Mouse (Mus musculus) heart, embryonic 16.5 days (tissue): Measurements from ENCODE around the gene Rfx4. TPM values are rescaled to one million over a fixed set of nuclear protein-coding genes. Genes with fewer than 3 reads are reported as not detected.

Source experiments
- ATAC-seq: fragments of 200-750 bp; cut with Nextera tagmentation; replicated peaks from 2 replicates; pipeline ENCODE4 v1.8.0; 2017; ENCODE audit warnings: moderate number of reproducible peaks; ENCODE audit not compliant: insufficient read depth, low FRiP score; ENCODE audit errors: extremely low read depth
- H3K27ac ChIP-seq: fragments of 300-500 bp; sonication (generic); 2 replicates; pipeline ENCODE4 v1.5.1; 2014; ENCODE audit warnings: mild to moderate bottlenecking, low read length, control low read depth, moderate library complexity
- H3K27me3 ChIP-seq: fragments of 300-500 bp; sonication (generic); 2 replicates; pipeline ENCODE4 v1.6.1; 2014; ENCODE audit warnings: low read length, mixed read lengths; ENCODE audit not compliant: control insufficient read depth, insufficient read depth
- H3K36me3 ChIP-seq: fragments of 300-500 bp; sonication (generic); 2 replicates; pipeline ENCODE4 v1.6.1; 2014; ENCODE audit not compliant: control insufficient read depth, insufficient read depth
- H3K4me1 ChIP-seq: fragments of 300-500 bp; sonication (generic); 2 replicates; pipeline ENCODE4 v1.6.1; 2014; ENCODE audit warnings: low read length, mixed read lengths; ENCODE audit not compliant: control insufficient read depth, insufficient read depth
- H3K4me2 ChIP-seq: fragments of 300-500 bp; sonication (generic); 2 replicates; pipeline ENCODE4 v1.6.1; 2014; ENCODE audit warnings: low read depth, mild to moderate bottlenecking, control low read depth, low read length
- H3K4me3 ChIP-seq: fragments of 300-500 bp; sonication (generic); 2 replicates; pipeline ENCODE4 v1.5.1; 2014; ENCODE audit warnings: mild to moderate bottlenecking, control low read depth, low read length
- H3K9ac ChIP-seq: fragments of 300-500 bp; sonication (generic); 2 replicates; pipeline ENCODE4 v1.6.1; 2014; ENCODE audit warnings: low read length, control low read depth
- H3K9me3 ChIP-seq: fragments of 300-500 bp; sonication (generic); replicated peaks from 2 replicates; pipeline ENCODE4 v1.6.1; 2016; ENCODE audit warnings: low read length; ENCODE audit not compliant: control insufficient read depth
- WGBS: fragments of 180-500 bp; shearing (Covaris S2); extraction: QIAGEN DNeasy Blood & Tissue Kit; methylation state at CpG from one replicate; pipeline ENCODE4 v1.1.7; 2014; 5-methylcytosine and 5-hydroxymethylcytosine counted together
- polyA plus RNA-seq: library from polyadenylated mRNA; unstranded; fragments of >200 nt; fragmentation: Nextera tagmentation; extraction: Ambion mirVana; gene quantifications from 2 replicates; pipeline ENCODE4 v1.2.1, GENCODE M21; 2015

Rfx4 gene
- polyA plus RNA-seq, 1 experiment from 2014 or later = 0.04 TPM

- no peak; the same call in 1 of the 2 replicates for ATAC-seq
- WGBS = 6% methylated on average over 5 of the region's 5 CpGs
These were observed 147.9 kb downstream of the Rfx4 start for GRCm38 (mm10) chr10:84903742-84904141.

GRCm38 (mm10) chr10:84906895-84907294 is 151.0 kb downstream of the Rfx4 start:
- no peak overlapping the region for H3K27ac ChIP-seq

More at GRCm38 (mm10) chr10:84903742-84904141, 147.9 kb downstream of the Rfx4 start:
- H3K27ac ChIP-seq = no peak overlapping the region
- H3K27me3 ChIP-seq = no peaks in the 10 kb centered on the region; the same call in 1 of the 2 replicates
- peaks cover 10% of the 10 kb centered on the region for H3K4me1 ChIP-seq
- H3K9ac ChIP-seq = no peak overlapping the region
- H3K4me2 ChIP-seq = peak overlapping the region; percentile 35
- H3K36me3 ChIP-seq = no peaks in the 10 kb centered on the region
- H3K4me3 ChIP-seq = no peak overlapping the region
- no peaks in the 10 kb centered on the region for H3K9me3 ChIP-seq

GRCm38 (mm10) chr10:84908006-84908405 is 152.1 kb downstream of the Rfx4 start:
- WGBS = 78% methylated on average over 3 of the region's 3 CpGs
- ATAC-seq = no peak

More at GRCm38 (mm10) chr10:84906895-84907294, 151.0 kb downstream of the Rfx4 start:
- Histone ChIP-seq H3K9ac (no peak overlapping the region), H3K36me3 (no peaks in the 10 kb centered on the region), H3K4me1 (peaks cover 10% of the 10 kb centered on the region), H3K4me2 (no peak overlapping the region), H3K4me3 (no peak overlapping the region), H3K27me3 (no peaks in the 10 kb centered on the region; the same call in 1 of the 2 replicates), H3K9me3 (no peaks in the 10 kb centered on the region)
- 77% methylated on average over 9 of the region's 9 CpGs for WGBS
- no peak for ATAC-seq

GRCm38 (mm10) chr10:84908471-84908870 is 152.6 kb downstream of the Rfx4 start:
- ATAC-seq = no peak
- Histone ChIP-seq H3K4me2 (no peak overlapping the region), H3K4me1 (peaks cover 3% of the 10 kb centered on the region), H3K36me3 (no peaks in the 10 kb centered on the region), H3K27me3 (no peaks in the 10 kb centered on the region; the same call in 1 of the 2 replicates), H3K9ac (no peak overlapping the region), H3K4me3 (no peak overlapping the region), H3K27ac (no peak overlapping the region), H3K9me3 (no peaks in the 10 kb centered on the region)
- 85% methylated on average over 3 of the region's 3 CpGs for WGBS

More at GRCm38 (mm10) chr10:84908006-84908405, 152.1 kb downstream of the Rfx4 start:
- Histone ChIP-seq H3K9me3 (no peaks in the 10 kb centered on the region), H3K27me3 (no peaks in the 10 kb centered on the region; the same call in 1 of the 2 replicates), H3K9ac (no peak overlapping the region), H3K36me3 (no peaks in the 10 kb centered on the region), H3K27ac (no peak overlapping the region), H3K4me3 (no peak overlapping the region), H3K4me1 (peaks cover 7% of the 10 kb centered on the region), H3K4me2 (no peak overlapping the region)

GRCm38 (mm10) chr10:84909021-84909801 is 153.3 kb downstream of the Rfx4 start:
- Histone ChIP-seq H3K4me3 (no peak overlapping the region), H3K4me1 (no peaks in the 10 kb centered on the region), H3K27me3 (no peaks in the 10 kb centered on the region; the same call in 1 of the 2 replicates), H3K36me3 (no peaks in the 10 kb centered on the region), H3K4me2 (peak overlapping the region; percentile 35; the same call in 1 of the 2 replicates), H3K27ac (no peak overlapping the region), H3K9me3 (no peaks in the 10 kb centered on the region), H3K9ac (no peak overlapping the region)
- ATAC-seq = no peak
- 70% methylated on average over 17 of the region's 17 CpGs for WGBS

GRCm38 (mm10) chr10:84910194-84910593 is 154.3 kb downstream of the Rfx4 start:
- ATAC-seq = no peak
- H3K4me1 ChIP-seq = no peaks in the 10 kb centered on the region
- H3K36me3 ChIP-seq = no peaks in the 10 kb centered on the region
- no peaks in the 10 kb centered on the region for H3K9me3 ChIP-seq
- H3K27me3 ChIP-seq = no peaks in the 10 kb centered on the region; the same call in 1 of the 2 replicates
- H3K4me3 ChIP-seq = no peak overlapping the region
- 52% methylated on average over 7 of the region's 7 CpGs for WGBS
- H3K4me2 ChIP-seq = no peak overlapping the region
- H3K9ac ChIP-seq = no peak overlapping the region
- H3K27ac ChIP-seq = no peak overlapping the region

GRCm38 (mm10) chr10:84910758-84911384 is 155.0 kb downstream of the Rfx4 start:
- no peak for ATAC-seq
- Histone ChIP-seq H3K4me1 (no peaks in the 10 kb centered on the region), H3K9ac (no peak overlapping the region), H3K27me3 (no peaks in the 10 kb centered on the region), H3K27ac (no peak overlapping the region), H3K4me3 (no peak overlapping the region), H3K36me3 (no peaks in the 10 kb centered on the region), H3K4me2 (no peak overlapping the region), H3K9me3 (no peaks in the 10 kb centered on the region)
- 74% methylated on average over 1 of the region's 1 CpGs for WGBS

GRCm38 (mm10) chr10:84913148-84913547 is 157.3 kb downstream of the Rfx4 start:
- 20% methylated on average over 1 of the region's 1 CpGs for WGBS
- Histone ChIP-seq H3K27ac (no peak overlapping the region), H3K36me3 (no peaks in the 10 kb centered on the region), H3K9me3 (no peaks in the 10 kb centered on the region), H3K4me2 (no peak overlapping the region), H3K9ac (no peak overlapping the region), H3K27me3 (no peaks in the 10 kb centered on the region), H3K4me3 (no peak overlapping the region), H3K4me1 (peaks cover 3% of the 10 kb centered on the region)
- ATAC-seq = no peak

- H3K36me3 ChIP-seq = no peaks in the 10 kb centered on the region
- ATAC-seq = no peak
- H3K4me2 ChIP-seq = no peak overlapping the region
- WGBS = 80% methylated on average over 6 of the region's 6 CpGs
- peaks cover 16% of the 10 kb centered on the region for H3K4me1 ChIP-seq
- H3K27ac ChIP-seq = no peak overlapping the region
- no peaks in the 10 kb centered on the region for H3K27me3 ChIP-seq
- no peak overlapping the region for H3K4me3 ChIP-seq
- H3K9me3 ChIP-seq = no peaks in the 10 kb centered on the region
- H3K9ac ChIP-seq = no peak overlapping the region
These were observed 159.6 kb downstream of the Rfx4 start for GRCm38 (mm10) chr10:84915476-84915875.
